Mouse (Mus musculus) cortical plate, adult 2 months (tissue): Measurements from ENCODE around the gene Rnf123.

Experiments
- CTCF ChIP-seq: fragments of 200-500 bp; IDR thresholded peaks from 2 replicates; pipeline ENCODE4 v1.5.1; 2011; ENCODE audit warnings: mild to moderate bottlenecking, control low read depth, low read length; ENCODE audit not compliant: insufficient read depth; ENCODE audit errors: extremely low read depth
- POLR2A ChIP-seq: fragments of 200-500 bp; IDR thresholded peaks from 2 replicates; pipeline ENCODE4 v1.6.1; 2011; ENCODE audit warnings: mild to moderate bottlenecking, low read length, control low read depth; ENCODE audit not compliant: insufficient read depth; ENCODE audit errors: extremely low read depth

DNA sequence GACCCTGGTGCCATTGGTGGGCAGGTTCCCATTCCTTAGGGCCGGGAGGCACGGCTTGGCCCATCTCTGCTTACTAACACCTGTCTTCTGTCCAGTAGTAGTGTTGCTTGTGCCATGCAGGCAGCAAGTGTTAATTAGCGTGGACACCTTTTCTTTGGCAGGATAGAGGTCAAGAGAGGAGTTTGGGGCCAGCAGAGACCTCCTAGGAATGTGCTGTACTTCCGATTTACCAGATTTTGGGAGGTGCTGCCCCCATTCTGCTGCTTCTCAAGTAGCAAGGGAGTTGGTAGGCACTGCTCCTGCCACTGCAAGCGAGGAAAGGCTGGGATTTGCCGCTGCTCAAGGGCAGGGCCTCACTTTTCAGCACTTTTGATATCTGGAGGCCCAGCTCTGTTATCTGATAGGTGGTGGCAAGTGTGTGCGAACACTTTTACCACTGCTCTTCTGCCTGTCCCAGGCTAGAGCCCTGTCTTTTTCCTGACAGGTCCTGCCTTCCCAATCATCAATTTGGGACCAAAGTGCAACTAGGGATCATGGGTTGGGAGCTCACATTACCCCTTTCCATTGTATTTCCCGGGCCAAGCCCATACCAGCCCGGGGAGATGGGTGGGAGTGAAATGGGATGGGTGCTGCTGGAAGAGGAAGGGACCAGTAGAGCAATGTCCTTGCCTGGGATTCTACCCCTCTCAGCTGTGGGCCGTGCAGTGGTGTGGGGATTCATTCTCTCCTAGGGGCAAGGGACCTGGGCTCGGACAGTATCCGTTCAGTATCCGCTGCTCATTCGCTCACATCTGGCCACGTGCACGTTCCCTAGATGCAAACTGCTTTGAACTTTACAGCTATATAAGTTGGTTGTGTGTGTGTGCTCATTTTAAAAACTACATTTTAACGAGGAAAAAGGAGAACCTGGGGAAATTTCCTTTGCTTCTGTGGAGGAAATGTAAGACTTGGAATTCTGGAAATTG lies 35.3 kb downstream of the Rnf123 start:
- TF ChIP-seq CTCF (no peak), POLR2A (no peak)
